Comparison of ENCODE assay signal across 11 mouse cellular contexts in the genomic region with DNA sequence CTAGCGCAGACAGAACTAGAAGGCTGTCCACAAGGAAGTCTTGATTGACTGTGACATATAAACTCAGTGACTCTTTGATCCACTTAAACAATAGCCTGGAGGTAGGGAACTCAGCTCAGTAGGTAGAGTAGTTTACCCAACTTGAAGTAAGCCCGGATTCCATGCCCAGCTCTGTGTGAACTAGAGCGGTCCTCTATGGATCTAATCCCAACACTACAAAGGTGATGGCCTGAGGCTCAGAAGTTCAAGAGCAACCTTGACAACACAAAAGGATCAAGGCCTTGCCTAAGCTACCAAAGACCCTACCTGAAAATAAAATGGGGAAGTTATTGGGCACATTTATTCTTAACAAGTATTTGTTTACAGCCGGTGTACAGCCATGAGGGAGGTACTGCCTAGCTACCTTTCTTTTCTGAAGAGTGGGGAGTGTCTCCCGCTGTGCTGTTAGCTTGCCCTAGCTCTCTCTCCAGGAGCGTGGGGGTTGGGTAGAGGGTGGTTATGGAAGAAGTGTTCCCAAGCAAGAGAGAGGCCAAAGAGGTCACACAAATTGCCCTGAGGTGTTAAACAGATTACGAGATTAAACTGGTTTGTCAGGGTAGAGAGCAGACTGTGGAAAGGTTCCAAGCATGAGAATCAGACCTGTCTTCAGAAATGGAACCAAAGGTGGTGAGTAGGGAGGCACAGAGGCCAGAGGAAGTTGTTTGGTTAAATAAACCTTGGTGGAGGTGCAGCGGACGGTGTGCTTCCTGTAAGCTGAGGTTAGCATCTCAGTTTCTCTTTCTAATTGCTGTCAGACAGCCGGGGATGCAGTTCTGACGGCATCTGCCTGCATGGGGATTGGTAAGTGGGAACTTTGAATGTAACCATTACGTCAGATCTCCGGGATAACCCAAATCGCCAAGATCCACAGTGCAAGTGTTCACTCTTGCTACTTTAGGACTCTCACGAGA.
DNase-seq lines count a peak whose midpoint lies in the region; ATAC-seq and TF ChIP-seq lines count a peak whose summit lies in the region.
"Had no signal": no experiment of that assay in that cellular context is flagged by ENCODE, and none has a peak within 500 bp of the region (broad histone marks: within the 10 kb centered on the region; RNA-seq: fewer than 3 reads in every experiment).

No protein-coding gene starts in this region.

- WGBS in kidney, embryonic 14.5 days = 60% methylated on average over 15 of the region's 15 CpGs
- WGBS in kidney, adult 2 months = 64% methylated on average over 15 of the region's 15 CpGs
- WGBS in liver, embryonic 12.5 days (ENCODE audit: insufficient replicate concordance) = 58% methylated on average over 15 of the region's 15 CpGs

- peak; percentile 36 for DNase-seq in kidney, adult 18-20 months
- DNase-seq in CD8-positive naive resting alpha-beta T cell, adult 2 months (ENCODE audit: low read depth in 2 of 2, low spot score in 2 of 2) = peak; percentile 35 to 44
- peak; percentile 53 for DNase-seq in kidney, adult 2 months
- DNase-seq in cerebellum, postnatal 14 days = no peak
- DNase-seq: adrenal gland, adult 2 months; cerebellum, adult 9-10 months had no signal

- no peak overlapping the region for H3K4me2 ChIP-seq in kidney, embryonic 14.5 days (replicated peaks; ENCODE audit: low read depth, low read length)
- no peak overlapping the region for H3K4me2 ChIP-seq in liver, embryonic 12.5 days
- H3K4me2 ChIP-seq: limb, embryonic 12.5 days had no signal

- no peaks in the 10 kb centered on the region for H3K27me3 ChIP-seq in kidney, embryonic 14.5 days (ENCODE audit: control insufficient read depth, insufficient read depth, low read length)
- no peaks in the 10 kb centered on the region for H3K27me3 ChIP-seq in kidney, adult 2 months (replicated peaks; ENCODE audit: control insufficient read depth, insufficient read depth, low read length)
- peaks cover 12% of the 10 kb centered on the region for H3K27me3 ChIP-seq in liver, embryonic 12.5 days (replicated peaks)
- H3K27me3 ChIP-seq: limb, embryonic 12.5 days had no signal

- peaks cover 5% of the 10 kb centered on the region; the same call in 1 of the 2 replicates for H3K36me3 ChIP-seq in kidney, embryonic 14.5 days (ENCODE audit: control insufficient read depth, insufficient read depth, low read length)
- H3K36me3 ChIP-seq in kidney, adult 2 months (ENCODE audit: control insufficient read depth, insufficient read depth, low read length) = peaks cover 3% of the 10 kb centered on the region; the same call in 1 of the 2 replicates
- H3K36me3 ChIP-seq in liver, embryonic 12.5 days = no peaks in the 10 kb centered on the region

- no peak for ATAC-seq in kidney, embryonic 14.5 days (ENCODE audit: low FRiP score, low TSS enrichment)
- peak; percentile 71 for ATAC-seq in neutrophil, adult 5-6 weeks (ENCODE audit: extremely low read depth, insufficient number of reproducible peaks, low FRiP score, poor library complexity, severe bottlenecking)
- ATAC-seq in liver, embryonic 12.5 days = no peak
- no peak for ATAC-seq in megakaryocyte progenitor cell, adult 5-6 weeks (replicated peaks; ENCODE audit: poor library complexity)

- H3K4me1 ChIP-seq in kidney, embryonic 14.5 days (ENCODE audit: control insufficient read depth, insufficient read depth, low read length) = peaks cover 4% of the 10 kb centered on the region; the same call in 1 of the 2 replicates
- H3K4me1 ChIP-seq in kidney, adult 2 months (ENCODE audit: control insufficient read depth, insufficient read depth, low read length) = no peaks in the 10 kb centered on the region
- peaks cover 6% of the 10 kb centered on the region; the same call in 1 of the 2 replicates for H3K4me1 ChIP-seq in liver, embryonic 12.5 days

- H3K27ac ChIP-seq in kidney, embryonic 14.5 days (ENCODE audit: low read depth, low read length) = no peak overlapping the region
- H3K27ac ChIP-seq in kidney, adult 2 months (ENCODE audit: insufficient read depth, low read depth, low read length) = peak overlapping the region; percentile 27; the same call in 1 of the 2 replicates
- no peak overlapping the region for H3K27ac ChIP-seq in liver, embryonic 12.5 days
- H3K27ac ChIP-seq: limb, embryonic 12.5 days had no signal

- H3K9ac ChIP-seq in kidney, embryonic 14.5 days (ENCODE audit: low read depth, low read length) = no peak overlapping the region
- no peak overlapping the region for H3K9ac ChIP-seq in liver, embryonic 12.5 days
- H3K9ac ChIP-seq: limb, embryonic 12.5 days had no signal

- H3K4me3 ChIP-seq in kidney, embryonic 14.5 days (ENCODE audit: low read length) = no peak overlapping the region
- no peak overlapping the region for H3K4me3 ChIP-seq in kidney, adult 2 months (ENCODE audit: insufficient read depth, low read depth, low read length)
- no peak overlapping the region for H3K4me3 ChIP-seq in liver, embryonic 12.5 days
- H3K4me3 ChIP-seq: limb, embryonic 12.5 days had no signal

- TF ChIP-seq CTCF in kidney, adult 2 months (conservative IDR thresholded peaks at IDR 0.05; ENCODE audit: insufficient read depth, insufficient read length, low read depth, low read length) = no peak

- no peak for TF ChIP-seq POLR2A in kidney, adult 2 months (IDR thresholded peaks at IDR 0.05; ENCODE audit: low read depth, low read length)

- H3K9me3 ChIP-seq in kidney, embryonic 14.5 days (ENCODE audit: control insufficient read depth, low read length) = no peaks in the 10 kb centered on the region
- no peaks in the 10 kb centered on the region for H3K9me3 ChIP-seq in liver, embryonic 12.5 days (replicated peaks)
- H3K9me3 ChIP-seq: limb, embryonic 12.5 days had no signal

Comparison
In these comparisons a context has a peak if more than half of its experiments do, and no peak if none do; other contexts are left out.
1. DNase-seq: peak in kidney, adult 18-20 months (single experiment), CD8-positive naive resting alpha-beta T cell, adult 2 months (2 of 2) and kidney, adult 2 months (single experiment); none in cerebellum, postnatal 14 days (0 of 2).